Mouse (Mus musculus) embryo, embryonic 10.5 days (tissue): ENCODE data around the gene Heyl.
A peak's percentile ranks its signal among the peaks of the same experiment; 100 is the strongest.
"Not testable (repeated sequence)": the region's sequence is repeated elsewhere in the genome, so short reads cannot be mapped to it uniquely, and the experiment has no call there.

Experiments used
- DNase-seq: peaks from one replicate; pipeline ENCODE4 v3.0.0-alpha.2; 2015; ENCODE audit warnings: low spot score

Gene Heyl

GRCm38 (mm10) chr4:123232841-123233240, 515 bp upstream of the Heyl start:
- no peak for DNase-seq

GRCm38 (mm10) chr4:123235835-123236430, 2.6 kb downstream of the Heyl start:
- peak; percentile 68 for DNase-seq

- no peak for DNase-seq
Observed at GRCm38 (mm10) chr4:123236431-123237031, 3.2 kb downstream of the Heyl start.

GRCm38 (mm10) chr4:123237386-123238266, 4.3 kb downstream of the Heyl start:
- no peak for DNase-seq

GRCm38 (mm10) chr4:123239361-123240203, 6.2 kb downstream of the Heyl start:
- DNase-seq, result peak; percentile 73

GRCm38 (mm10) chr4:123246221-123246620, 12.9 kb downstream of the Heyl start:
- DNase-seq, result no peak

- no peak for DNase-seq
Observed at GRCm38 (mm10) chr4:123246651-123247050, 13.3 kb downstream of the Heyl start.

GRCm38 (mm10) chr4:123247147-123247880, 14.0 kb downstream of the Heyl start:
- no peak for DNase-seq

- DNase-seq, result no peak
Observed at GRCm38 (mm10) chr4:123248971-123249567, 15.7 kb downstream of the Heyl start.

GRCm38 (mm10) chr4:123252214-123252613, 18.9 kb downstream of the Heyl start:
- no peak for DNase-seq

GRCm38 (mm10) chr4:123254617-123255016, 21.3 kb downstream of the Heyl start:
- peak; percentile 85 for DNase-seq

GRCm38 (mm10) chr4:123260071-123260746, 26.9 kb downstream of the Heyl start:
- DNase-seq, result peak; percentile 77

GRCm38 (mm10) chr4:123261721-123262401, 28.5 kb downstream of the Heyl start, which contains the start of gene Pabpc4:
Gene Pabpc4, plus strand, starts transcription at chr4:123262351.
- DNase-seq, result no peak

- no peak for DNase-seq
Observed at GRCm38 (mm10) chr4:123271063-123271462, 37.7 kb downstream of the Heyl start.

- DNase-seq, result no peak
Observed at GRCm38 (mm10) chr4:123280117-123280516, 46.8 kb downstream of the Heyl start.

GRCm38 (mm10) chr4:123282500-123282899, 49.1 kb downstream of the Heyl start:
- DNase-seq, result peak; percentile 93

- not testable (repeated sequence) for DNase-seq
Observed at GRCm38 (mm10) chr4:123282915-123283674, 49.7 kb downstream of the Heyl start.

- DNase-seq, result peak; percentile 39
Observed at GRCm38 (mm10) chr4:123283675-123284064, 50.3 kb downstream of the Heyl start.
